Mouse (Mus musculus) hematopoietic stem cell, adult 5-6 weeks (primary cell): Measurements from ENCODE around the gene Serpinb9d. TPM values are rescaled to one million over a fixed set of nuclear protein-coding genes. Genes with fewer than 3 reads are reported as not detected.
"Not testable (repeated sequence)": the region's sequence is repeated elsewhere in the genome, so short reads cannot be mapped to it uniquely, and the experiment has no call there.

Experiments
- ATAC-seq, 2 experiments: fragments of 125-278 bp in 1 of 2; replicated peaks in 1 of 2; 2 replicates each; pipeline ENCODE4 v1.8.0; 2016 to 2017; ENCODE audit warnings: inconsistent platforms in 2 of 2, mild to moderate bottlenecking in 2 of 2, moderate number of reproducible peaks in 2 of 2, low read depth in 1 of 2, moderate TSS enrichment in 1 of 2; ENCODE audit not compliant: low FRiP score in 2 of 2, poor library complexity in 2 of 2, severe bottlenecking in 2 of 2, insufficient read depth in 1 of 2, low TSS enrichment in 1 of 2
- total RNA-seq: library from RNA; stranded (forward); fragments of 172-1452, 232-1000 nt; gene quantifications from 2 replicates; pipeline ENCODE4 v1.2.3, GENCODE M21; 2017

Gene Serpinb9d
- not detected in 2 replicates for total RNA-seq

DNA sequence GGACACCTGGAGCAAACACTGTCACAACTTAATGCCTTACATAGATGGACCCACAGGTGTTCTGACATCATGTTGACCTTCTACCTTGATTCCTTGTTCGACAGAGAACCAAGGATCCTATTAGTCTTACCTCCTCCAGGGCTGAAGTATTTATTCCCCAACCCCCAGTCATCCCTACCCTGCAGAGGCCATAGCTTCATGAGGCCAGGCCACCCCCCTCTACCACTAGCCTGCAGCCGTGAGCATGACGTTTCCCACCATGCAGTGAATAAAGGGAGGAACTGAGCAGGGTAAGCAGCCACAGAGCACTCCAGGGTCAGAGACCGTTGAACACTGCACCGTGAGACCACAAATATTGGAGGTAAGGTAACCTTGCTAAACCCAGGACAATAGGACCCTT lies at the start of gene Serpinb9d:
Serpinb9d (plus strand) TSS at position 301 of the 400 bp plus-strand sequence.
- ATAC-seq, result no peak

DNA sequence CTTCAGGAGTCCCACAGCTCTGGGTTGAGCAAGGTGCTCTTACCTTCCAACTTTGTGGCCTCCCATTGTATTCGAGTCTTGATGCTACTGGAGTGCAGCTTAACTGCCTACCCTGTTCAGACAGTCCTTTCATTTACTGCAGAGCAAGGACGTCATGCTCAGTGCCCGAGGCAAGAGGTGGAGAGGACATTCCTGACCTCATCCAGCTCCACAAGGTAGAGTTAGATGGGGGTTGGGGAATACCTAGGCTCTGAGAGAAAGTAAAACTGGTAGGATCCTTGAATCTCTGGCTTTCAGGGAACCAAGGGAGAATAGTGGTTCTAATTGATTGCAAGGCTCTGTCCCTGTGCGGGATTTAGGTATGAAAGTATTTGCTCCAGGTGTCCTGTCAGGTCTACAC lies 33.1 kb upstream of the Serpinb9d start, which contains the start of gene Serpinb9c:
Serpinb9c (minus strand) TSS at position 101 of the 400 bp plus-strand sequence.
- no peak for ATAC-seq

DNA sequence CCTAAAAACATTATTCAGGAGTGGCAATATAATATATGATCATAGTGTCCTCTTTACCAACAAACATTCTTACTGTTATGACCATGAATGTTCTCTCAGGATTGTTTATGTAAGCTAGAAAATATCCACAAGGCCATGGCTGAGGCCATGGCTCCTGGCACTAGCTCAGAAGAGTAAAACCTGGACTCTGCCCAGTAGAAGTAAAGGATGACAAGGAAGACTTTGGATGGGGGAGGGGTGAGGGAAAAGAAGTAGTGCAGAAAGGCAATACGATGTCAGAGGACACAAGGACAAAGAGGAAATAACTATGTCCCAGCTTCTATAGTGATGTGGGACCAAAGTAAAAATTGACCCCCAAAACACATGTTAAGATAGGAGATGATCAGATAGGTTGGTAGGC lies 2.3 kb upstream of the Serpinb9d start:
- ATAC-seq, result not testable (repeated sequence)

DNA sequence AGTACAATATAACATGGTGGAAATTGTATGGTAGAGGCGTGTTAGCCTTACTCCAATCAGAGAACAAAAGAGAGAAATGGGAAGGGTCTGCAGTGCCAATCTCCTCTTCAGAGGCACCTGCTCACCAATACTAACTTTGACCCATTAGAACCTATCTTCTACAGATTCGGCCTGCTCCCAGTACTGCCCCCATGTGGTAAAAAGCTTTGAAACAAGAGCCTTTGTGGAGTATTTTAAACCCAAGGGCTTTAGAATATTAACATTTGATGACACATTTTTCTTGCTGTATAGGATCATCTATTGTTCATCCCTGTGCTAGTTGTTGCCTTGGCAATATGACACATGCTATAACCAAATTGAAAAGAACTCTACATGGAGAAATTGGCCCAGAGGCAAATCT lies 7.0 kb downstream of the Serpinb9d start:
- no peak for ATAC-seq

DNA sequence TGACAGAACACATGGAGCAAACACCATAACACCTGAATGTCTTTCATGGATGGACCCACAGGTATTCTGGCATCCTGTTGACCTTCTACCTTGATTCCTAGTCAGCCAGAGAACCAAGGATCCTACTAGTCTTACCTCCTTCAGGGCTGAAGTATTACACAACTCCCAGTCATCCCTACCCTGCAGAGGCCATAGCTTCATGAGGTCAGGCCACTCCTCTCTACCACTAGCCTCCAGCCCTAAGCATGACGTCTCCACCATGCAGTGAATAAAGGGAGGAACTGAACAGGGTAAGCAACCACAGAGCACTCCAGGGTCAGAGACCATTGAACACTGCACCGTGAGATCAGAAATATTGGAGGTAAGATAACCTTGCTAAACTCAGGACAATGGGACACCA lies 56.6 kb downstream of the Serpinb9d start, which contains the start of gene Serpinb9e:
Serpinb9e (plus strand) TSS at position 301 of the 400 bp plus-strand sequence.
- ATAC-seq, result not testable (repeated sequence)

Other genes with a start within 250 kb of the Serpinb9d start
- 34.6 and 52.6 TPM in 2 replicates for gene Serpinb6b, start 227.8 kb upstream of the Serpinb9d start, total RNA-seq
- gene Serpinb9, start 189.7 kb upstream of the Serpinb9d start, total RNA-seq, result 17.5 and 22.2 TPM in 2 replicates
- gene Serpinb9b, start 165.5 kb upstream of the Serpinb9d start, total RNA-seq, result not detected in 2 replicates
- gene Serpinb1b, start 114.4 kb upstream of the Serpinb9d start, total RNA-seq, result not detected in 2 replicates
- not detected in 2 replicates for gene Serpinb9c, start 33.2 kb upstream of the Serpinb9d start, total RNA-seq
- gene Serpinb9e, start 56.7 kb downstream of the Serpinb9d start, total RNA-seq, result not detected in 2 replicates
- gene Serpinb9f, start 131.1 kb downstream of the Serpinb9d start, total RNA-seq, result not detected in 2 replicates
- gene Gm11397, start 202.8 kb downstream of the Serpinb9d start, total RNA-seq, result not detected in 2 replicates